Mouse (Mus musculus): ENCODE measurements around the gene Rab42. TPM values are rescaled to one million over a fixed set of nuclear protein-coding genes. Genes with fewer than 3 reads are reported as not detected.
"Not testable (repeated sequence)": the region's sequence is repeated elsewhere in the genome, so short reads cannot be mapped to it uniquely, and the experiment has no call there.

Rab42 gene
- total RNA-seq, 2 experiments from 2014 or later = 1.1 TPM

- intact Hi-C loops (cut with DNase I); DNase-seq: not testable (repeated sequence)
These were observed 14.3 kb downstream of the Rab42 start for GRCm38 (mm10) chr4:132288840-132289239.

DNA sequence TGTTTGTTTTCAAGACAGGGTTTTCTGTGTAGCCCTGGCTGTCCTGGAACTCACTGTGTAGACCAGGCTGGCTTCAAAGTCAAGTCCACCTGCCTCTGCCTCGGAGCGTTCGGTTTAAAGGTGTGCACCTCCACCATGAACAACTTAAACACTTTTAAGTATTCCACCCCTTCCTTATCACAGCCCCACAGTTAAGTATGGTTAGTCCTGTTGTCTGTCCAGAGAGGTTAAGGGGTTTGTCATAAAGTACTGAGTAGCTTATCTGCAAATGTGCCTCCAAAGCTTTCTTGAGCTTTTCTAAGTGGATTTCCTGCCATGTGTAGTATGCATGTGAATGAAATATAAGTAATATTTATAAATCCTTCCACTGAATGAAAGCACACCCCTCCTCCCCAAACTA lies 27.2 kb downstream of the Rab42 start:
- intact Hi-C loops (cut with DNase I) = loop anchor here (2.0 kb wide), 2 partner anchors 15 to 33 kb away; no protein-coding TSS in a partner anchor
- no peak for DNase-seq

- intact Hi-C loops (cut with DNase I) = loop anchor here (2.0 to 5.0 kb wide), 4 partner anchors 34 to 238 kb away; partner anchors contain the start of genes Phactr4 and Sesn2
- peak; percentile 95 for DNase-seq
These were observed 28.9 kb downstream of the Rab42 start, which contains the start of gene Taf12 for GRCm38 (mm10) chr4:132274156-132274862. Gene Taf12 (plus strand): TSS chr4:132274375.

DNA sequence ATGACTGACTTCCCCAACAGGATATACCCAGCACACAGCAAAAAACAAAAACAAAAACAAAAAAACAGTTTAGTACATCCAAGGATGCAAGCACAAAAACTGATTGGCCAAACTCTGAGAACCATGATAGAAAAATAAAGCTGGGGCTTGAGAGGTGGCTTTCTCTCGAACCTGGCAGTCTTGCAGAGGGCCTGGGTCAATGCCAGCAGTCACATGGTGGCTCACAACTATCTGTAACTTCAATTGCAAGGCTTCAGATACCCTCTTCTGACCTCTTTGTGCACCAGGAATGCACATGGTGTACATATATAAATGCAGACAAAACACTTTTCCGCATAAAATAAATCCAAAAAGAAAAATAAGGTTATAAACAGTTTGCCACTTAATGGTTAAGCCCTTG lies 30.0 kb downstream of the Rab42 start:
- DNase-seq = peak; percentile 23 to 36
- intact Hi-C loops (cut with DNase I) = loop anchor here (5.0 kb wide), 3 partner anchors 74 to 239 kb away; partner anchors contain the start of genes Phactr4 and Sesn2

DNA sequence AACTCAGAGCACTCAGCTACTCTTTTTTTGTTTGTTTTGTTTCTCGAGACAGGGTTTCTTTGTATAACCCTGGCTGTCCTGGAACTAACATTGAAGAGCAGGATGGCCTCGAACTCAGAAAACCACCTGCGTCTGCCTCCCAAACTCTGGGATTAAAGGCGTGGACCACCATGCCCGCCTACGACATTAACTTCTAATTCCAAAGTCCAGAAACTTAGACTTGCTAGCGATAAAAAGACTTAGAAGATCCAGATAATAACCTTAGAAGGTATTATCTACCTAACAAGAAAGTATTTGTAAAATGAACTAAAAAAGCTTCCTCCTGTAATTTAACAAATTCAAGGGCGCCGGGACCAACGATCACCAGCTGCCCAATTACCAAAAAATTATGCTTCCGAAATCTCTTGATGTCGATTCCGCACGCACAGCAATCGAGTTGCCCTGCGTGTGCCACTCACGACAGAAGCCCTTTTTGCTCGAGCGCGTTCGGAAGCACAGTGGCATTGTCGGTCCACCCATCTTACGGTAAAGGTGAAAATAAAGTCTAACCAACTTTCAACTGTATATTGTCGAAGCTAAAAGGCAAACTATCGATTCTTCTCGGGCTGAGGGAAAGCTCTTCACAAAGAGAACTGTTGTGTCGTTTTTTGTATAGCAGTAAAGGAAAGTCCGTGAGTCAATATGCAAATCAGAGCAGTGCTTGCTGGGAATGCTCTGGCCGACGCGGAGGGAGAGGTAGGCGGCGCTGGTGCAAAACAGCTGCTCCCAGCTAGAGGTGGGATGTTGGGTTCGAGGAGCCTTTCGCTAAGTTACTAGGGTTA lies 33.2 kb downstream of the Rab42 start:
- DNase-seq = peak; percentile 88 to 90
- intact Hi-C loops (cut with DNase I) = loop anchor here (1.0 to 5.0 kb wide), 4 partner anchors 58 to 242 kb away; partner anchors contain the start of genes Phactr4, Sesn2 and Ythdf2

- intact Hi-C loops (cut with DNase I) = no loop called here
- DNase-seq = no peak
These were observed 34.1 kb downstream of the Rab42 start for GRCm38 (mm10) chr4:132268871-132269739.

DNA sequence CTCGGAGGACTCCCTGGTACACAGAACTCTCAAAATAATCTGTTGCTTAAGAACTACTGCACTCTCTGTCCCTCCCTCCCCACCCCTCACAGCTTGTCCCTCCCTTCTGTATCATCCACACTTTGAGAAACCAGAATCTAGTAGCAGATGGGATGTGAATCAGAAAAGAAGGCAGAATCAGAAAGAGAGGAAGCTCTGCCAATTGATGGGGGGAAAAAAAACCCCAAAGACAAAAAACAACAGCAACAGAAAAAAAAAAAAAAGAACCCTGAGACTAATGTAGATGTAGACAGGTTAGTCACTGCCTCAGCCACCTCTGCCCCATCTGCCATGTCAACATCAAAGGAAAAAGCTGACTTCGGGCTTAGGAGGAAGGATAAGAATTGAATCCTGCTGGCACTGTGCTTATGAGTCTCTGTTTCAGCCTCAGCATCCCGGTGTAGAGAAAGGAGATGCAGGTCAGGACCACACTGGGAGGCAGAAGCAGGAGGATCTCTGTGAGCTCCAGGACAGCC lies 36.3 kb downstream of the Rab42 start:
- no peak for DNase-seq
- intact Hi-C loops (cut with DNase I) = no loop called here

- DNase-seq = no peak
- intact Hi-C loops (cut with DNase I) = no loop called here
These were observed 39.9 kb downstream of the Rab42 start for GRCm38 (mm10) chr4:132263313-132263712.

- intact Hi-C loops (cut with DNase I) = no loop called here
- no peak for DNase-seq
These were observed 40.9 kb downstream of the Rab42 start for GRCm38 (mm10) chr4:132262358-132262616.

DNA sequence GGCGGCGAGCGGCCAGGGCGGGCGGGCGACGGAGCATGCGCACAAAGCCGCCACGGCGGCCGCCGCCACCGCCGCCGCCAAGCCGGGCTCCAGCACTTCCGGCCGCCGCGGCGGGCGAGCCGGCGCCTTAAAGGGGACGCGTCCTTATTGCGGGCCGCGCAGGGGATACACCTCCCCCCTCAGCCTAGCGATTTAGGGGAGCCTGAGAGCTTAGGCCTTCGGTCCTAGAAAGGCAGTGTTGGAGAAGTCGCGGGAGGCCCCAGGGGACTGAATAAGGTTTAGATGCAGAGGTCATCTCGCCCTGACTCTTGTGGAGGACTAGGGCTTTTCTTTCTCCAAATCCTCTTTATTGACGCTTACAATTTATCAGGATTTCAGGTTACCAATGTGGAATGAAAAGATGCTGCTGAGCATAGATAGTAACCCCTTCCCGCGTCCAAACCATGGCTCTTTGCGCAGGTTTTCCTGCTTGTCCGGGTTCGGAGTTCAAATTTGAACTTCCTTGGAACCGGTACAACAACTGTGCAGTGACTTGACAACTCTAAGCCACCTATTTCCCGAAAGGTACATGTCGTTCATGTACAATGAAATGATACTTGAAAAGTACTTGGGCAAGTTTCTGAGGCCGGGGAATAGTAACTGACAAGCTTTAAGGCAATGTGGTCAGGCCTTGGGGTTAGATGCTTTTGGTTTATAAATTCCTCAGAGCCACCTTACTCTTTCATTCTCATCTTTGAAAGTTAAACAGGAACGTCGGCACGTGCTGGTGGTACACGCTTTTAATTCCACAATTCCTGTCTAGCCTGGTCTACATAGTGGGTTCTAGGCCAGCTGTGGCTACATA lies 41.4 kb downstream of the Rab42 start, which contains the start of gene Gmeb1:
Gene Gmeb1 (minus strand): TSS at position 89 of the 844 bp plus-strand sequence.
- peak; percentile 81 to 83 for DNase-seq
- intact Hi-C loops (cut with DNase I) = no loop called here

DNA sequence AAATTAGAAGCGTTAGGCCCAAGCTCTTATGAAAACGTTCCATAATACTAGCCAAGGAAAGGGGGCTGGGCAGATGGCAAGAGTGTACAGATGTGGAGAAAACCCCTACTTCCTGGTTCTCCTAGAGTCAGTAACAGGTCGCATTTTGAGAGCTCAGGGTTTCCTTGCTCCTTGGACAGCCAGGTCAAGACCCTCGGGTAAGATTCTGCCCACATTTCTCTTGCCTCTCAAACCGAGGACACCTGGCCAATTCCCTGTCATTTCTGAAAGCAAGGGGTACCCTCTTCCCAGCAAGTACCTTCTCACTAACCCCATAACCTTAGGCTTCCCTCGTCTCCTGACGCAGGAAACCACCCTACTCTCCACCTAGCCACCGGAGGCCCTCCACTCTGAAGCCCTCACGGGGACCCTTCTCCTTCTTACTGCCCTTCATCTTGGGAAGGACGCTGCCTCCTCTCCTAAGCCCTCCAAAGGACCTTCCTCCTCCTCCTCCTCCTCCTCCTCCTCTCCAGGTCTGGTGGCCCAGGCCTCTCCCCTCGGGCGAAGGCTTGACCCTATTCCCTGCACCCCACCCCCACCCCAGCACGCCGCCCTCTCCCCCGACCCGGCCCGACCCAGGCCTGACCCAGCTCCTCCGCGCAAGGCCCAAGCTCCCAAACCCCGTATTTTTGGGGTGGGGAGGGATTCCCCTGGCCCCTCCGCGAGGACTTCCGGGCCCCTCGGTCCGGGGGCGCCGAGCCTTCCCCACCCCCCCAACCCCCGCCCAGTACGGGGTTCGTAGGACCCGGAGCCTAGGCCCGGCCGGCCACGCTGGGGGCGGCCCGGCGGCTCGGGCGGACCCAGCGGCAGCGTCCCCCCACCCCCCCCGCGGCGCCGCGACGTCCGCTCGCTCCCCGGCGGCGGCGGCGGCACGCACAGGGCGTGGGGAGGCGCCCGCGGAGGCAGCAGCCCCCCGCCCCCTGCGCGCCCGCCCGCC lies 42.5 kb downstream of the Rab42 start:
- intact Hi-C loops (cut with DNase I) = no loop called here
- peak; percentile 63 to 65 for DNase-seq

DNA sequence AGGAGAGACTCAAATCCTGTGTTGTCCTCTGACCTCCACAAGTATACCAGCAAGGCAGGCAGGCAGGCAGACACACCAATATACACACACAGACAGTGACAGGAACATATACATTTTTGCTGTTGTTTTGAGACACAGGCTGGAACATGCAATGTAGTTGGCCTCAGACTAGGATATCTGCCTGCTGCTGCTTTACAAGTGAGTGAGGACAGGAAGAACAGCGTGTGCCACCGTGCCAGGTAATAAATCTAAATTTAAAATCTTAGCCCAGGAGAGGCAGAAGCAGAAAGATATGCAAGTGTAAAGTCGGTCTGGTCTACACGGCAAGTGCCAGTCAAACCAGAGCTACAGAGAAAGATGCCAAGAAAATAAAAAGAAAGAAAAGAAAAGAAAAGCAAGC lies 43.9 kb downstream of the Rab42 start:
- DNase-seq = peak; percentile 30 to 42
- intact Hi-C loops (cut with DNase I) = loop anchor here (2.0 kb wide), 1 partner anchor 46 kb away; the partner anchor contains the start of gene Ythdf2

DNA sequence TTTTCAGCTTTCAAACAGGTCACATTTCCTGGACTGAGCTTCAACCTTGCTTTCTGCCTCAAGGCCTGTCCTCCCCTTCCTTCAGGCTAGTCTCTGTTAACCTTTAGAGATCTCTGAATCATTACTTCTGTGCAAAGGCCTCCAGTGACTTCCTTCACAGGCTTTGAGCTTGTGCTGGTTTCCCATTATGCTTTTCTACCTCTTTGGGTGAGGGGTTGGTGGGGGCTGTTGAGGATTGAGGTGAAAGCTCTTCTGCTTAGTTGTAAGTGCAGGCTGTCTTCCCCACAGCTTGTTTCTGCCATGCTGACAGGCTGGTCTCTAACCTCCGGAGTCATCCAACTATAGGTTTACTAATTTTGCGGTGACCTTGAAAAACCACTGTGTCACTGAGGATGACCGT lies 46.8 kb downstream of the Rab42 start:
- no peak for DNase-seq
- intact Hi-C loops (cut with DNase I) = no loop called here

DNA sequence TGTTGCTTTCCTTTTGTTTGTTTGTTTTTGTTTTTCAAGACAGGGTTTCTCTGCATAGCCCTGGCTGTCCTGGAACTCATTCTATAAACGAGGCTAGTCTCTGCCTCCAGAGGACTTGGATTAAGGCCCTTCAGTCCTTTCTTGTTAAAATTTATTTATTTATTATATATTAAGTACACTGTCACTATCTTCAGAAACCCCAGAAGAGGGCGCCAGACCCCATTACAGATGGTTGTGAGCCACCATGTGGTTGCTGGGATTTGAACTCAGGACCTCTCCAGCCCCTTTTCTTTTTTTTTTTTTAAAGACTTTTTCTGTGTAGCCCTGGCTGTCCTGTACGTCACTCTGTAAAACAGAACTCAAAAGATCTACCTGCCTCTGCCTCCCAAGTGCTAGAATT lies 48.2 kb downstream of the Rab42 start:
- intact Hi-C loops (cut with DNase I) = no loop called here
- DNase-seq = no peak

- no peak for DNase-seq
- intact Hi-C loops (cut with DNase I) = no loop called here
These were observed 49.6 kb downstream of the Rab42 start for GRCm38 (mm10) chr4:132253622-132254021.

- intact Hi-C loops (cut with DNase I) = no loop called here
- DNase-seq = no peak
These were observed 50.1 kb downstream of the Rab42 start for GRCm38 (mm10) chr4:132253128-132253527.

All from heart, postnatal 10 days (tissue).